Mouse (Mus musculus) monocyte, adult 5-6 weeks (primary cell): Measurements from ENCODE around the gene Enthd1. TPM values are rescaled to one million over a fixed set of nuclear protein-coding genes. Genes with fewer than 3 reads are reported as not detected.

Experiments
- ATAC-seq: fragments of 153-309, 156-312 bp; replicated peaks from 2 replicates; pipeline ENCODE4 v1.8.0; 2017; ENCODE audit warnings: mild to moderate bottlenecking; ENCODE audit not compliant: low TSS enrichment, insufficient number of reproducible peaks, severe bottlenecking, poor library complexity, low FRiP score
- total RNA-seq: library from RNA; stranded (forward); fragments of 200-1000, 200-491, 200-594 nt; gene quantifications from 3 replicates; pipeline ENCODE4 v1.2.3, GENCODE M21; 2017

The Enthd1 gene
- total RNA-seq, 1 experiment from 2014 or later: not detected

DNA sequence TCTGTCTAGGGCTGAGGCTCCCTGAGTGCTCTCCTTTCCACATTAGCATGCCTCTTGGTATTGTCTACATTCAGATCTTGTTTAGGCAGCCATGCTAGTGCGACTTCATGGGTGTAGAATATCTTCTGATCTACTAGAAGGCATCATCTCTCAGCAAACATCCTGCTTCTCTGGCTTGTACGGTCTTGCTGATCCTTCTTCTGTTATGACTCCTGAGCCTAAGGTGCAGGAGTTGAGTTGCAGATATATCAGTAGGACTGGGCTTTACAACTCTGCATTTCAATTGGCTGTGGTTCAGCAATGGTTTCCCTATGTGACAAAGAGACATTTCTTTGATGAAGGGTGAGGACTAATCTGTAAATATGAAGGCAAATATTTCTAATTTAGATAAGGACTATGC, 62.2 kb downstream of the Enthd1 start:
- no peak for ATAC-seq

GRCm38 (mm10) chr15:80501106-80502096, 63.6 kb downstream of the Enthd1 start:
- peak; percentile 65; the same call in 1 of the 2 replicates for ATAC-seq

DNA sequence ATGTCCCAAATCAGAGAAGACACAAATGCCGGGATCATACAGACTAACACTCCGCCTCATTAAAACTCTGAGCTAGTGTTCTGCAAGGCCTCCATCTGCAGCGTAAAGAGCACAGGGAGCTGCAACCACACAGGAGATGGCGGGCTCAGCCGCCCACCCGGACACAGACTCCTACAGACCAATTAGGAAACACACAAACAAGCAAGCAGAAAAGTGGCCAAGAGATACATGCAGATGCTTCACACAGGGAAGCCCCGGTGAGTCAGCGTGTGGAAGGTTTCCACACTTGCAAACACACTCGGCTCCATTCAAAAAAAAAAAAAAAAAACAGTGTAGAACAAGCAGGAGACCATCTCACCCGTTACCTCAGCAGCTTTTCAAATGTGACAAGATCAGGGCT, 64.5 kb downstream of the Enthd1 start:
- no peak for ATAC-seq

DNA sequence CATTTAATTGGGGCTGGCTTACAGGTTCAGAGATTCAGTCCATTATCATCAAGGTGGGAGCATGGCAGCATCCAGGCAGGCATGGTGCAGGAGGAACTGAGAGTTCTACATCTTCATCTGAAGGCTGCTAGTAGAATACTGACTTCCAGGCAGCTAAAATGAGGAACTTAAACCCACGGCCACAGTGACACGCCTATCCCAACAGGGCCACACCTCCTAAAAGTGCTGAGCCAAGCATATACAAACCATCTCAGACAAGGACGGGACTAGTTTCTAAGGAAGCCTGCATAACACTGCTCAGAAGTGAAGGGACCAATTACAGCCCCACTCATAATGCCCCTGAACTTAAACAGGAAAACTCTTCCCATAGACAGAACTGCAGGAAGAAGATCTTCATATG, 67.2 kb downstream of the Enthd1 start:
- ATAC-seq: peak; percentile 94

- ATAC-seq: no peak
Observed at GRCm38 (mm10) chr15:80491505-80491904, 73.5 kb downstream of the Enthd1 start.

DNA sequence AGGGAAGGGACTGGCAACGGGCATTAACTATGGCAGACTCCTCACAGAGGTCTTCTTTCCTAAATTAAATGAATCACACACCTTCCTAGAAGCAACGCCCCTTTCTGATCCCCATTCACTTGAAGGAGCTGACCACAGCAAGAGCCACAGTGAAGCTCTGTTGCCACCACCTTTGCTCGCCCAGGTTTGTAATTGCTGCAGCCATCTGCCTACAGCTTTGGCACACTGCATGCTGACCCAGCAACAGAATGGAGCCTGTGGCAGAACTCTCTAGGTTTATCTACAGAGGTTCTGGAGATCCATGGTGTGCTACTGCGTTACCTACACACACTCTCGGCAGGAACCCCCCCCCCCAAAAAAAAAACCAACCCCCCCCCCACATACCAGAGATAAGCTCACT, 74.8 kb downstream of the Enthd1 start:
- no peak for ATAC-seq

- ATAC-seq: no peak
Observed at GRCm38 (mm10) chr15:80488658-80489057, 76.3 kb downstream of the Enthd1 start.

GRCm38 (mm10) chr15:80485601-80486000, 79.4 kb downstream of the Enthd1 start:
- no peak for ATAC-seq

- ATAC-seq: no peak
Observed at GRCm38 (mm10) chr15:80483041-80483705, 81.8 kb downstream of the Enthd1 start.

DNA sequence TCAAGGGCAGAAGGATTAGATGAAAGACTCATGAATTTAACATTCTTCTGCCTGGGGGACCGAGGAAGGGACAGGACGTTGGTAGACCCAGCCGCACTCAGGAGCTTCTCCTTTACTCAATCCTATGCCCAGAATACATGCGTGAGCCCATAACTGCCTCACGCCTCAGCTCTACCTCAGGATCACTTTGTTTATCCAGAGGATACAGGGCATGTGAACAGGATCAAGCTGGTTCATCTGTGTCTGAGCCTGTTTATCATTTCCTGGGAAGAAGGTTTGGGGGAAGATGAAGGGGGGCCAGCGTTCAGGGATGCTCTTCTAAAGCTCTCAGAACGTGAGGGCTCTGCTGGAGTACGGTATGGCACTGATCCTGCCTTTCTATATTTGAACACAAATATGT, 82.6 kb downstream of the Enthd1 start:
- ATAC-seq: no peak

DNA sequence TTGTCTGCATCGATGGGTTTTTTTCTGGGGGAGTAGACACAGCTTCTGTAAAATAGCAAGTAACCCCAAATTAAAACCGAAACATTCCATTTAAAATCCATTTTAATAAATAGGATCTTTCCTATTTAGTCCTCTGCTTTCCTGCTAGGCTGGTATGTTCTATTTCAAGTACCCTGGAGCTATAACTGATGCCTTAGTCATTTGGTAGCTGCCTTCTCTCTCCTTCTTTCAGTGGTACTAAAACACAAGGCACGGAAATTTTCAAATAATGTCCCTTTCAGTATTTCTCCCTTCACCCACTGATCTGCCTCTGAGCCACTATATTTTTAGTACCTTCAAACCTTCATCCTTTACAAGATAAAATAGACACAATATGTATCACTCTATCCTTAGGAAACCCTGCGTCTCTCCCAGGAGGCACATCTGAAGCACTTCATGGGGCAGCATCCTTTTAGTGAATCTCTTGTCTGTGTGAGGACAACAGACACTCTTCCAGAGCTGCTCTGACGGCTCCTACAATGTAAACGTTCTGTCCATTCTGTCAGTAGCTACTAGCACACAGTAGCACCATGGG, 90.4 kb downstream of the Enthd1 start:
- no peak for ATAC-seq

DNA sequence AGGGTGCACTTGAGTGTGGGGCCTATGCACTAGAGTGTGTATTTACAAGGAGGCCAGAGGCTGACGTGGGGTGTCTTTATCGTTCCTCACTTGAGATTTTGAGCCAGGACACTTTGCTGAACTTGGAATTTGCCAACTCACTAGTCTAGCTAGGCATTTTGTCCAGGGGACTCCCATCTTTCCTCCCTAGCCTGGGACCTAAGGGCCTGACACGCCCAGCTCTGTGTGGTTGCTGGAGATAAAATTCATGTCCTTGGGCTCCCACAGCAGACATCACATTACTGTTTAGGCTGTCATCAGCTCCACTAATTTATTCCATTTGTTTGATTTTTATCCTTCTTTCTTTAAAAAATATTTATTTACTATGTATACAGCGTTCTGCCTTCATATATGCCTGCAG, 97.1 kb downstream of the Enthd1 start:
- no peak for ATAC-seq

- no peak for ATAC-seq
Observed at GRCm38 (mm10) chr15:80462106-80462505, 102.8 kb downstream of the Enthd1 start.

GRCm38 (mm10) chr15:80461446-80461845, 103.5 kb downstream of the Enthd1 start:
- no peak for ATAC-seq

GRCm38 (mm10) chr15:80460011-80460410, 104.9 kb downstream of the Enthd1 start:
- no peak for ATAC-seq

DNA sequence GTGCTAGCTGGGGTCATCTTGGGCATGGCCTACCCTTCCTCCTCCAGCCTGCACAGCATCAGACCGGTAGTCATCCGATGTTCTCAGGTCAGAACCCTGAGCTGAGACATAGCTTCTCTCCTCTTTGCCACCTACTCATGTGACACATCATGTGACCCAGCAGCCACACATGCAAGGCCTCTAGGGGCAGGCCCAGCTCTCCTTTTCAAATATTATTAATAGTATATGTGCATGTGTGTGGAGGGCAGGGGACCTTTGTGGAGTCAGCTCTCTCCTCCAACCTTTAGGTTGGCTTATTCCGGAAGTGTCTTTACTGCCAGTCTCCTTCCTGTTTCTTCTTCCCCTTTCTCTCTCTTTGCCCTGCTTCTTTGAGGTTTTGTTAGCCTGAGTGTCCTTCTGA, 107.0 kb downstream of the Enthd1 start:
- peak; percentile 83 for ATAC-seq

DNA sequence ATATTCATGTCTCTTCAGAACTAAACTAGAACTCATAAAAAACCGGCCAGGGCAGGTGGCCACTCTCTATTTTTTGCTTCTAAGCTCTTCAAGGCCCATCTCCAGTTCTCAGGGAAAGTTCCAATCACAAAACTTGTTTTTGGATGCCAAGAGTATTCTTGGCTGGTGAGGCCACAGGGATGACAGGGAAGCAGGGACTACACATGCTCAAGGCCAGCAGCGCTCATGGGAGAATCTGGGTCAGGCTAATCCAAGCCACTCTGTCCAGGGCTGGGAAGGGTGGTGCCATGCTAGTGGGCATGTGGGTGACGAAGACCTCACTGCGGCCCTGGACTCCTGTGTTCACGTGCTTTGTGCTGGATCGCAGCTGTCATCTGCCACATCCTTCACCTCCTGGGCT, 110.5 kb downstream of the Enthd1 start:
- no peak for ATAC-seq

- no peak for ATAC-seq
Observed at GRCm38 (mm10) chr15:80452425-80452824, 112.5 kb downstream of the Enthd1 start.

DNA sequence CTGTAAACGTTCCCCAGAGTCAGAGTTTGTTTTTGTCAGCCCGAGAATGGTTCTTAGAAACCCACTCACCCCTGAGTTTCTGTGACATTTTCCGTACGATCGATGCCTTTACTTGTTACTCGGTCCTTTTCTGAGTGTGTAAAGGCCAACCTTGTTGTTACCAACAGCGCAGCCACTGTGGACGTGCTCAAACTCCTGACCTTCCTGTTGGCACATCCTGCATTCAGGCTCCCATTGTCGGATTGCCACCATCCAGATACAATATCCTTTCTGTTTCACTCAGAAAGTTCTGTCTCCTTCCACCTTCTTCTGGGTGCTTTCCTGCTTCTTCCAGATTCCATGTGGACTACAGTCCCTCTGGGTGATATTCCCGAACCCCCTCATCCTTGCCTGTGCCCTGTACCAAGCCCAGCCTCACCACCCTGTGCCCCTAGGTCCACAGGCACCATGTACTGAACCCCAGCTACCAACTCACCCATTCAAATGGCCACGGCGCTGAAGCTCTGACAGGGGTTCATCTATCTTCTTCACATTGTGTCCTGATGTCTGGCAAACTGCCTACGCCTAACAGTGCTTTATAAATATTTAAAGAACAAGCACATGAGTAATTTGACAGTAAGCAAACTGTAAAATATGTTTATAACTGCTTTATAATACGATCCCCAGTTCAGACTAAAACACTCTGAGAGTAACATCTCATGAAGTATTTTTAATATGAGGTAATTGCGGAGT, 118.8 kb downstream of the Enthd1 start:
- no peak for ATAC-seq
